Mouse (Mus musculus) hindbrain, embryonic 11.5 days (tissue): ENCODE results near the gene Gm3435. TPM values are rescaled to one million over a fixed set of nuclear protein-coding genes. Genes with fewer than 3 reads are reported as not detected.

Experiments used
- ATAC-seq: fragments of 200-750 bp; cut with Nextera tagmentation; 2 replicates; pipeline ENCODE4 v1.8.0; 2017; ENCODE audit warnings: mild to moderate bottlenecking, moderate TSS enrichment, moderate library complexity; ENCODE audit not compliant: low FRiP score
- DNase-seq: peaks from one replicate; pipeline ENCODE4 v3.0.0-alpha.2; 2015; ENCODE audit warnings: low spot score
- H3K27ac ChIP-seq: fragments of 300-500 bp; sonication (generic); 2 replicates; pipeline ENCODE4 v1.5.1; 2014; ENCODE audit warnings: mild to moderate bottlenecking, low read depth, low read length
- H3K27me3 ChIP-seq: fragments of 300-500 bp; sonication (generic); 2 replicates; pipeline ENCODE4 v1.6.1; 2014; ENCODE audit warnings: mild to moderate bottlenecking, low read length, moderate library complexity, mixed read lengths; ENCODE audit not compliant: control insufficient read depth, insufficient read depth
- H3K36me3 ChIP-seq: fragments of 300-500 bp; sonication (generic); 2 replicates; pipeline ENCODE4 v1.6.1; 2014; ENCODE audit warnings: mild to moderate bottlenecking, low read length, moderate library complexity, mixed read lengths; ENCODE audit not compliant: control insufficient read depth, insufficient read depth
- H3K4me1 ChIP-seq: fragments of 300-500 bp; sonication (generic); replicated peaks from 2 replicates; pipeline ENCODE4 v1.6.1; 2014; ENCODE audit warnings: low read length, mixed read lengths; ENCODE audit not compliant: control insufficient read depth, insufficient read depth
- H3K4me2 ChIP-seq: fragments of 300-500 bp; sonication (generic); replicated peaks from 2 replicates; pipeline ENCODE4 v1.6.1; 2014; ENCODE audit warnings: mild to moderate bottlenecking, low read depth, low read length
- H3K4me3 ChIP-seq: fragments of 300-500 bp; sonication (generic); 2 replicates; pipeline ENCODE4 v1.5.1; 2014; ENCODE audit warnings: low read depth, low read length
- H3K9ac ChIP-seq: fragments of 300-500 bp; sonication (generic); 2 replicates; pipeline ENCODE4 v1.6.1; 2014; ENCODE audit warnings: low read depth, low read length
- H3K9me3 ChIP-seq: fragments of 300-500 bp; sonication (generic); 2 replicates; pipeline ENCODE4 v1.6.1; 2016; ENCODE audit warnings: low read length; ENCODE audit not compliant: control insufficient read depth
- WGBS: fragments of 180-500 bp; shearing (Covaris S2); extraction: QIAGEN DNeasy Blood & Tissue Kit; methylation state at CpG from one replicate; pipeline ENCODE4 v1.1.7; 2014; 5-methylcytosine and 5-hydroxymethylcytosine counted together
- polyA plus RNA-seq: library from polyadenylated mRNA; unstranded; fragments of >200 nt; fragmentation: Nextera tagmentation; extraction: Ambion mirVana; gene quantifications from 2 replicates; pipeline ENCODE4 v1.2.1, GENCODE M21; 2014

The Gm3435 gene
- polyA plus RNA-seq, 1 experiment from 2014 or later: 10.3 TPM

GRCm38 (mm10) chr17:15068040-15068792 is 58.2 kb downstream of the Gm3435 start:
- H3K27me3 ChIP-seq: no peaks in the 10 kb centered on the region
- WGBS: 73% methylated on average over 8 of the region's 8 CpGs
- no peaks in the 10 kb centered on the region for H3K9me3 ChIP-seq
- no peaks in the 10 kb centered on the region for H3K36me3 ChIP-seq
- no peaks in the 10 kb centered on the region; the same call in 1 of the 2 replicates for H3K4me1 ChIP-seq
- no peak overlapping the region for H3K27ac ChIP-seq
- no peak overlapping the region for H3K4me3 ChIP-seq
- ATAC-seq: no peak
- no peak overlapping the region for H3K9ac ChIP-seq
- no peak for DNase-seq
- no peak overlapping the region for H3K4me2 ChIP-seq

GRCm38 (mm10) chr17:15069124-15069523 is 59.1 kb downstream of the Gm3435 start:
- no peak overlapping the region for H3K9ac ChIP-seq
- no peaks in the 10 kb centered on the region; the same call in 1 of the 2 replicates for H3K4me1 ChIP-seq
- H3K9me3 ChIP-seq: no peaks in the 10 kb centered on the region
- no peaks in the 10 kb centered on the region for H3K27me3 ChIP-seq
- no peak overlapping the region for H3K4me3 ChIP-seq
- no peak overlapping the region for H3K27ac ChIP-seq
- DNase-seq (no peak), ATAC-seq (no peak)
- no peak overlapping the region for H3K4me2 ChIP-seq
- H3K36me3 ChIP-seq: no peaks in the 10 kb centered on the region
- 64% methylated on average over 2 of the region's 2 CpGs for WGBS

Other genes starting within 250 kb of the Gm3435 start
- 6.0 and 6.2 TPM in 2 replicates for gene Wdr27, start 67.0 kb upstream of the Gm3435 start, polyA plus RNA-seq
- gene 1600012H06Rik, start 67.0 kb upstream of the Gm3435 start, polyA plus RNA-seq: 34.9 and 39.4 TPM in 2 replicates
- gene Phf10, start 48.9 kb upstream of the Gm3435 start, polyA plus RNA-seq: 32.0 and 39.2 TPM in 2 replicates
- gene 9030025P20Rik, start 31.7 kb upstream of the Gm3435 start, polyA plus RNA-seq: 10.1 and 13.0 TPM in 2 replicates
- gene Gm3417, start 31.4 kb upstream of the Gm3435 start, polyA plus RNA-seq: 0.54 and 1.2 TPM in 2 replicates
- gene Ermard, start 31.0 kb downstream of the Gm3435 start, polyA plus RNA-seq: 71.4 and 92.2 TPM in 2 replicates
- not detected in 2 replicates for gene Tcte3, start 31.3 kb downstream of the Gm3435 start, polyA plus RNA-seq
- 2.9 and 6.0 TPM in 2 replicates for gene Gm3448, start 31.4 kb downstream of the Gm3435 start, polyA plus RNA-seq